Mouse (Mus musculus): Measurements from ENCODE around the gene Rasgef1b.

Gene Rasgef1b

GRCm38 (mm10) chr5:99598470-99599110, 130.3 kb downstream of the Rasgef1b start:
- DNase-seq, result peak; percentile 29

- DNase-seq, result no peak
These were observed 131.2 kb downstream of the Rasgef1b start for GRCm38 (mm10) chr5:99597701-99598100.

- DNase-seq, result no peak
These were observed 137.5 kb downstream of the Rasgef1b start for GRCm38 (mm10) chr5:99591348-99591747.

GRCm38 (mm10) chr5:99590539-99590938, 138.3 kb downstream of the Rasgef1b start:
- DNase-seq, result no peak

GRCm38 (mm10) chr5:99587994-99588393, 140.9 kb downstream of the Rasgef1b start:
- DNase-seq, result no peak

GRCm38 (mm10) chr5:99587589-99587988, 141.3 kb downstream of the Rasgef1b start:
- no peak for DNase-seq

GRCm38 (mm10) chr5:99586287-99586686, 142.6 kb downstream of the Rasgef1b start:
- no peak for DNase-seq

- DNase-seq, result no peak
These were observed 143.5 kb downstream of the Rasgef1b start for GRCm38 (mm10) chr5:99585166-99585898.

- DNase-seq, result no peak
These were observed 144.6 kb downstream of the Rasgef1b start for GRCm38 (mm10) chr5:99584266-99584665.

GRCm38 (mm10) chr5:99582055-99582454, 146.8 kb downstream of the Rasgef1b start:
- no peak for DNase-seq

GRCm38 (mm10) chr5:99578692-99579091, 150.2 kb downstream of the Rasgef1b start:
- no peak for DNase-seq

GRCm38 (mm10) chr5:99575897-99576296, 153.0 kb downstream of the Rasgef1b start:
- no peak for DNase-seq

GRCm38 (mm10) chr5:99564501-99565323, 164.2 kb downstream of the Rasgef1b start:
- DNase-seq, result no peak

GRCm38 (mm10) chr5:99562096-99562495, 166.8 kb downstream of the Rasgef1b start:
- no peak for DNase-seq

- no peak for DNase-seq
These were observed 169.1 kb downstream of the Rasgef1b start for GRCm38 (mm10) chr5:99559814-99560213.

- DNase-seq, result no peak
These were observed 170.6 kb downstream of the Rasgef1b start for GRCm38 (mm10) chr5:99558231-99558630.

GRCm38 (mm10) chr5:99552645-99553044, 176.2 kb downstream of the Rasgef1b start:
- no peak for DNase-seq

GRCm38 (mm10) chr5:99544664-99545494, 184.0 kb downstream of the Rasgef1b start:
- DNase-seq, result no peak

- no peak for DNase-seq
These were observed 186.7 kb downstream of the Rasgef1b start for GRCm38 (mm10) chr5:99541999-99542765.

- peak; percentile 16 for DNase-seq
These were observed 187.5 kb downstream of the Rasgef1b start for GRCm38 (mm10) chr5:99541321-99541895.

GRCm38 (mm10) chr5:99533416-99533815, 195.4 kb downstream of the Rasgef1b start:
- no peak for DNase-seq

All from right cerebral cortex, postnatal 14 days (tissue).